Mouse (Mus musculus) forebrain, embryonic 13.5 days (tissue): ENCODE data around the gene Zfp169. TPM values are rescaled to one million over a fixed set of nuclear protein-coding genes. Genes with fewer than 3 reads are reported as not detected.
"Not testable (repeated sequence)": the region's sequence is repeated elsewhere in the genome, so short reads cannot be mapped to it uniquely, and the experiment has no call there.

Experiments used
- ATAC-seq: fragments of 200-750 bp; cut with Nextera tagmentation; 2 replicates; pipeline ENCODE4 v1.8.0; 2017
- H3K27ac ChIP-seq: fragments of 300-500 bp; sonication (generic); 2 replicates; pipeline ENCODE4 v1.5.1; 2015; ENCODE audit warnings: inconsistent platforms, mild to moderate bottlenecking, moderate library complexity
- H3K27me3 ChIP-seq: fragments of 300-500 bp; sonication (generic); 2 replicates; pipeline ENCODE4 v1.6.1; 2015; ENCODE audit warnings: mild to moderate bottlenecking, inconsistent platforms
- H3K36me3 ChIP-seq: fragments of 300-500 bp; sonication (generic); 2 replicates; pipeline ENCODE4 v1.6.1; 2015; ENCODE audit warnings: mild to moderate bottlenecking, inconsistent platforms; ENCODE audit not compliant: poor library complexity, severe bottlenecking
- H3K4me1 ChIP-seq: fragments of 300-500 bp; sonication (generic); 2 replicates; pipeline ENCODE4 v1.6.1; 2015; ENCODE audit warnings: inconsistent platforms
- H3K4me2 ChIP-seq: fragments of 300-500 bp; sonication (generic); 2 replicates; pipeline ENCODE4 v1.6.1; 2015; ENCODE audit warnings: inconsistent platforms, mild to moderate bottlenecking, moderate library complexity
- H3K4me3 ChIP-seq: fragments of 300-500 bp; sonication (generic); 2 replicates; pipeline ENCODE4 v1.5.1; 2015; ENCODE audit warnings: mild to moderate bottlenecking, inconsistent platforms
- H3K9ac ChIP-seq: fragments of 300-500 bp; sonication (generic); 2 replicates; pipeline ENCODE4 v1.6.1; 2015; ENCODE audit warnings: mild to moderate bottlenecking, inconsistent platforms
- H3K9me3 ChIP-seq: fragments of 300-500 bp; sonication (generic); replicated peaks from 2 replicates; pipeline ENCODE4 v1.6.1; 2016; ENCODE audit warnings: inconsistent platforms
- WGBS: fragments of 180-500 bp; shearing (Covaris S2); methylation state at CpG from one replicate; pipeline ENCODE4 v1.1.7; 2015; 5-methylcytosine and 5-hydroxymethylcytosine counted together
- polyA plus RNA-seq: library from polyadenylated mRNA; unstranded; fragments of >200 nt; fragmentation: Nextera tagmentation; extraction: Ambion mirVana; gene quantifications from 2 replicates; pipeline ENCODE4 v1.2.1, GENCODE M21; 2015

Zfp169 gene
- polyA plus RNA-seq, 1 experiment from 2014 or later = 6.0 TPM

DNA sequence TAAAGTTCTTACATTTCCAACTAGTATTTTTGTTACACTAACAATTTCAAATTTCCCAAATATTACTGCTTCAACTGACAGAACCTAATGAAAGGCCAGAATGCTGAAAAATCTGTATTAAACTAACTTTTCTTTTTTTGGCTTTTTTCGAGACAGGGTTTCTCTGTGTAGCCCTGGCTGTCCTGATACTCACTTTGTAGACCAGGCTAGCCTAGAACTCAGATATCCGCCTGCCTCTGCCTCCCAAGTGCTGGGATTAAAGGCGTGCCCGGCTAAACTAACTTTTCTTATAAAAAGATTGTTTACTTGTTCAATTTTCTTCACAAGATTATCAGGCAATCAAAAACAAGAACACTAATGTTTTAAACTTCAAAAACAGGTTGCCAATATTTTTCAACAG is 31.6 kb upstream of the Zfp169 start:
- Histone ChIP-seq H3K27ac (no peak overlapping the region), H3K9me3 (no peaks in the 10 kb centered on the region), H3K4me3 (peak overlapping the region; percentile 86), H3K36me3 (no peaks in the 10 kb centered on the region), H3K27me3 (no peaks in the 10 kb centered on the region), H3K4me1 (peaks cover 42% of the 10 kb centered on the region), H3K9ac (peak overlapping the region; percentile 95), H3K4me2 (peak overlapping the region; percentile 68)
- WGBS = 45% methylated on average over 4 of the region's 4 CpGs
- no peak for ATAC-seq

DNA sequence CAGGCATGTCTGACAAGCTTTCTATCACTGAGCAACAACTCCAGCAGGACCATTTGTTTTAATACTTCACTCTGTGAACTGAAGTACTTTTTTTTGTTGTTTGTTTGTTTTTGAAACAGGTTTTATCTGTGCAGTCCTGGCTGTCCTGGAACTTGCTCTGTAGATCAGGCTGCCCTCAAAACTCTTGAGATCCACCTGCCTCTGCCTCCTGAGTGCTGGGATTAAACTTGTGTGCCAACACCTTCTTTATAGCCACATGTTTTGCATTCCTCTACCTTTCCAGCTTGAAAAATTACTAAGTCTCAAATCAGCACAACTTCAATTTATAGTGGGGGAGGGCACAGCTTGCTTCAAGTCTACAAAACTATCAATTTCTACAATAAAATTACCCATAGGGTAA is 31.1 kb upstream of the Zfp169 start:
- Histone ChIP-seq H3K9ac (no peak overlapping the region), H3K4me2 (peak overlapping the region; percentile 68), H3K4me1 (peaks cover 46% of the 10 kb centered on the region), H3K9me3 (no peaks in the 10 kb centered on the region), H3K4me3 (peak overlapping the region; percentile 26), H3K36me3 (no peaks in the 10 kb centered on the region), H3K27ac (no peak overlapping the region), H3K27me3 (no peaks in the 10 kb centered on the region)
- no peak for ATAC-seq

DNA sequence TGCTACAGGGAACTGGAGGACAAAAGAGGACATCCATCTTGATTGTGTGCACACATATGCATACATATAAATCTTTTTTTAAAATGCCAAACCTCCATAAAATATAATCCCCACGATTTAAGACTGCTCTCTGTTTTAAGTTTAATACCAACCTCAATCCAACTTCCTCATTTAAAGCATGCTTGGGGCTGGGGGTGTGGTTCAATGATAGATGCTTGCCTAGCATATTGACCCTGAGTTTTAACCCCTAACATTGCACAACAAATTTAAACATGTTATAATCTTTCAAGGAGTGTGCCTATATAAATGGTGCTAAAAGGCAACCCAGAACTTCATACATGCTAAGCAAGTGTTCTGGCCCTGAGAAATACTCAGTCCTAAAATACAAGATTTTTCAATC is 27.2 kb upstream of the Zfp169 start:
- H3K27me3 ChIP-seq = no peaks in the 10 kb centered on the region
- no peak for ATAC-seq
- H3K4me3 ChIP-seq = no peak overlapping the region
- H3K4me2 ChIP-seq = no peak overlapping the region
- peaks cover 51% of the 10 kb centered on the region for H3K4me1 ChIP-seq
- H3K27ac ChIP-seq = no peak overlapping the region
- H3K9ac ChIP-seq = no peak overlapping the region
- peaks cover 12% of the 10 kb centered on the region for H3K36me3 ChIP-seq
- H3K9me3 ChIP-seq = no peaks in the 10 kb centered on the region
- 66% methylated on average over 1 of the region's 1 CpGs for WGBS

DNA sequence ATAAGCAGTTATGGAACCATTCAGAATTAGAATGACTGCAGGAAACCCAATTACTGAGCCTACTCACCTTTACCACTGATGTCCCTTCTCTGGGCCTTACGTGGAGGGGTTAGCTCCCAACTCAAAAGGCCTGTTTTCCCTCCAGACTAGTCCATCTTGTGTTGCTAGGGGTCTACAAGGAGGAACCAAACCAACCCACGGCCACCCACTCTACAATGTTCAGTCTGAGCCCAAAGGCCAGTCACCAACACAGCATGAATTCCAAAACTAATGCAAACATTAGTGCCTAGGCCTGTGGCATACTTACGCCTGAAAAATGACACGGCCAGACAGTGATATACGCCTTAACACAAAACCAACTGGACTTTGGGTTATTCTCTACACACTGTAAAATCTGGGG is 20.2 kb upstream of the Zfp169 start:
- Histone ChIP-seq H3K27me3 (no peaks in the 10 kb centered on the region), H3K9ac (no peak overlapping the region), H3K4me2 (no peak overlapping the region), H3K4me1 (0 out of 2 replicates have a peak, but pooled peaks cover under 1% of the 10 kb centered on the region), H3K27ac (no peak overlapping the region), H3K4me3 (no peak overlapping the region), H3K36me3 (peaks cover 19% of the 10 kb centered on the region), H3K9me3 (no peaks in the 10 kb centered on the region)
- 88% methylated on average over 5 of the region's 5 CpGs for WGBS
- no peak for ATAC-seq

DNA sequence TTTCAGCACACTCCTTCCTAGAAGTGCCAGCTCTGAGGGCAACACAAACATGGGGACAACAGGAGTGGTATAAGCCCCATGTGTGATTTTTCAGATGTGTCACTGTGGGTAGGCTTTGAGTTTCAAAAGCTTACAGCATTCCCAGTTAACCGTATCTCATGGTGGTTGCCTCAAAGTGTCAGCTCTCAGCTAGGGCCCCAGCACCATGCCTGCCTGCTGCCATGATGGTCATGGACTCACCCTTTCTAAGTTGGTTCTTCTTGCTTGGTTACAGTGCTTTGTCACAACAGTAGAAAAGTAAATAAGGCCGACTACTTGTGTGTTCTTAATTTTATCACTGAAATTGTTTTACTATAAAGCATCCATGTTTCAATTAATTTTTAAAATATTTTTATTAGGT is 18.2 kb upstream of the Zfp169 start:
- 91% methylated on average over 2 of the region's 2 CpGs for WGBS
- H3K4me2 ChIP-seq = no peak overlapping the region
- no peak overlapping the region for H3K9ac ChIP-seq
- no peak for ATAC-seq
- no peak overlapping the region for H3K27ac ChIP-seq
- no peaks in the 10 kb centered on the region for H3K9me3 ChIP-seq
- H3K36me3 ChIP-seq = peaks cover 8% of the 10 kb centered on the region
- H3K4me1 ChIP-seq = peaks cover 4% of the 10 kb centered on the region; the same call in 1 of the 2 replicates
- H3K4me3 ChIP-seq = no peak overlapping the region
- no peaks in the 10 kb centered on the region for H3K27me3 ChIP-seq

DNA sequence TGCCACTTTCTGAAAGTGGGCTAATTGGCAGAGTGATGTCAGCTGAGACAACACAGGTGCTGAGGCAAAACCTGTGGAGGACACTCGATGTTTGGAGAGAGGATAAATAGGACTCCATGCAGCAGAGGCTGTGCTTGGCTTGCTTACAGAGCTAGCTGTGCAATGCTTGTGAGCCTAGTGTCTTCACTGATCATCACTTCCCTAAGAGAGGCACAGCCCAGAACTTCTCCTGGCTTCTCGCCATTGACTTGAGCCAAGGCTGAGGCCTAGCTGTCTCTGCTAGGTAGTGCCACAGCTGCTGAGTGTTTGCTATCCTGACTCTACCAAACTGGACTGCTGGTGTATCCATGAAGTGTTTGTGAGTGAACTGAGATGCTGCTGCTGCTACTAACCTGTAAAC is 17.4 kb upstream of the Zfp169 start:
- Histone ChIP-seq H3K4me1 (peaks cover 4% of the 10 kb centered on the region; the same call in 1 of the 2 replicates), H3K9ac (no peak overlapping the region), H3K4me2 (no peak overlapping the region), H3K9me3 (no peaks in the 10 kb centered on the region), H3K4me3 (no peak overlapping the region), H3K36me3 (peaks cover 8% of the 10 kb centered on the region), H3K27me3 (no peaks in the 10 kb centered on the region), H3K27ac (no peak overlapping the region)
- 74% methylated on average over 2 of the region's 2 CpGs for WGBS
- ATAC-seq = no peak

DNA sequence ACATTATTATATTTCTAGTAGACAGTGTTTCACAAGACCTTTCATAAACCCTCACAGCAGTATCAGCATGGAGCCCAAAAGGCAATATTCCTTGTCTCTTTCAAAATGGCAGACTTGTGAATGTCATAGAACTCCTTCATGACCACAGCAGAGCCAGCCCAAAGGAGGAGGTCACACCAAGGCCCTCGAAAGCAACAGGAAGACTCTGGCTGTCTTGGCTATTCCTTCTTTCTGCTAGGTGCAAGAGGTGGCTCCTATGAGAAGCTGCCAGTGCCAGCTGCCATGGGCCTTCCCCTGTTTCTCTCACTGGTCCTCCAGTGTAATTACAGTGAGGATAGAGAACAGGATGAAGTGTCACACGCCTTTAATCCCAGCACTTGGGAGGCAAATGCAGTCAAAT is 15.8 kb upstream of the Zfp169 start:
- 47% methylated on average over 2 of the region's 2 CpGs for WGBS
- H3K9me3 ChIP-seq = no peaks in the 10 kb centered on the region
- no peak overlapping the region for H3K27ac ChIP-seq
- H3K36me3 ChIP-seq = no peaks in the 10 kb centered on the region
- no peaks in the 10 kb centered on the region for H3K27me3 ChIP-seq
- H3K4me2 ChIP-seq = no peak overlapping the region
- ATAC-seq = 0 out of 2 replicates have a peak, but pooled peaks have one; percentile 24
- H3K4me1 ChIP-seq = peaks cover 4% of the 10 kb centered on the region; the same call in 1 of the 2 replicates
- no peak overlapping the region for H3K9ac ChIP-seq
- H3K4me3 ChIP-seq = no peak overlapping the region

DNA sequence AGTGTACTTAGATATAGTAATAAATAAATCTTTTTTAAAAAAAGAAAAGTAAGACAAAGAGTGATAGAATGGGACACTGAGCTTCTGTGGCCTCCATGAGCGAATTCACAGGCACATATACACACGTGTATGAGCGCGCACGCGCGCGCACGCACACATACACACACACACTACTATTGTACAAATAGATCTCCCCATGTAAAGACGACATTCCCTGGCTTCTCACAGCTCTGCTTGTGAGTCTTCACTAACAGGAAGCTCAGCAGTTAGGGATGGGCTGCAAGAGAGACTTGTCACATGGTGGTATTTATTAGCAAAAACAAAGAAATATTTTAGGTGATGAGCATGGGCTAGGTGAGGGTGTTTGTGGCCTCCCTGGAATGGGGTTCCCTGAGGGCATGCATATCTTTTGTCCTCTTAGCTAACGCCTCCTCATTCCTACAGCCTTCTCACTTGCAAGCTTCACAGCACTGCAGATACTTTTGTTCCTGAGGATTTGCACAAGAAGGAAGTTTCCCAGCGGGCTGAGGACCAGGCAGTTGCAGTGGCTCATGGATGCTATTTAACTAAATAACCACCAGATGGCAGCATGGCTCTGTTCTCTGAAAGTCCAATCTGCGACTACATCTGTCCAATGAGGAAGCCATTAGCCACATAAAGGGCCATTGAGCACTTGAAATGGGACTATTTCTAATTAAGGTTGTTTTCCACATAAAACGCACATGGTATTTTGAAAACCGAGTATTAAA is 15.0 kb upstream of the Zfp169 start:
- Histone ChIP-seq H3K4me1 (peaks cover 4% of the 10 kb centered on the region; the same call in 1 of the 2 replicates), H3K9me3 (no peaks in the 10 kb centered on the region), H3K36me3 (no peaks in the 10 kb centered on the region), H3K27me3 (no peaks in the 10 kb centered on the region), H3K9ac (no peak overlapping the region), H3K27ac (no peak overlapping the region), H3K4me3 (no peak overlapping the region), H3K4me2 (no peak overlapping the region)
- WGBS = 52% methylated on average over 15 of the region's 15 CpGs
- peak; percentile 85 for ATAC-seq

DNA sequence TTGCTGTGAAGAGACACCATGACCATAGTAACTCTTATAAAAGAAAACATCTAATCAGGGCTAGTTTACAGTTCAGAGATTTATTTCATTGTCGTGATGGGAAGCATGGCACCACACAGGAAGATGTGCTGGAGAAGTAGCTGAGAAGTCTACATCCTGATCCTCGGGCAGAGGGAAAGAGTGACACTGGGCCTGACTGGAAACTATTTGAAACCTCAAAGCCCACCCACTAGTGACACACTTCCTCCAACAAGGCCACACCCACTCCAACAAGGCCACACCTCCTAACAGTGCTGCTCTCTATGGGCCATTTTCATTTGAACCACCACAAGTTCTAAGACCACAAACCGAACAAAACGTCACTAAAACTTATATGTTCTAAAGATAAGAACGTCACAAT is 12.5 kb upstream of the Zfp169 start:
- 82% methylated on average over 5 of the region's 5 CpGs for WGBS
- H3K36me3 ChIP-seq = no peaks in the 10 kb centered on the region
- no peak for ATAC-seq
- H3K4me3 ChIP-seq = no peak overlapping the region
- H3K4me2 ChIP-seq = no peak overlapping the region
- no peak overlapping the region for H3K27ac ChIP-seq
- H3K9me3 ChIP-seq = no peaks in the 10 kb centered on the region
- no peak overlapping the region for H3K9ac ChIP-seq
- H3K4me1 ChIP-seq = peaks cover 4% of the 10 kb centered on the region; the same call in 1 of the 2 replicates
- no peaks in the 10 kb centered on the region for H3K27me3 ChIP-seq

DNA sequence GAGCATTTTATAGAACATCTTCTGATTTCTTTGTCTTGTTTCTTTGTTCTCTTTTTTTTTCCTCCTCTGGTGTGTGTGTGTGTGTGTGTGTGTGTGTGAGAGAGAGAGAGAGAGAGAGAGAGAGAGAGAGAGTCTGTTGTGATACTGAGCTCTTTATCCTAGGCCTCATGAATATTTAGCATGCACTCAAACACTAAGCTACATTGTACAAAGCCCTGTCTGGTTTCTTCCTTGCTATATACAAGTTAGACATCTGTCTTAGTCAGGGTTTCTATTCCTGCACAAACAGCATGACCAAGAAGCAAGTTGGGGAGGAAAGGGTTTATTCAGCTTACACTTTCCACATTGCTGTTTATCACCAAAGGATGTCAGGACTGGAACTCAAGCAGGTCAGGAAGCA is 5.9 kb upstream of the Zfp169 start:
- H3K9me3 ChIP-seq, H3K27ac ChIP-seq, H3K4me1 ChIP-seq, ATAC-seq, H3K9ac ChIP-seq, H3K4me2 ChIP-seq, H3K27me3 ChIP-seq, H3K36me3 ChIP-seq, H3K4me3 ChIP-seq: not testable (repeated sequence)

DNA sequence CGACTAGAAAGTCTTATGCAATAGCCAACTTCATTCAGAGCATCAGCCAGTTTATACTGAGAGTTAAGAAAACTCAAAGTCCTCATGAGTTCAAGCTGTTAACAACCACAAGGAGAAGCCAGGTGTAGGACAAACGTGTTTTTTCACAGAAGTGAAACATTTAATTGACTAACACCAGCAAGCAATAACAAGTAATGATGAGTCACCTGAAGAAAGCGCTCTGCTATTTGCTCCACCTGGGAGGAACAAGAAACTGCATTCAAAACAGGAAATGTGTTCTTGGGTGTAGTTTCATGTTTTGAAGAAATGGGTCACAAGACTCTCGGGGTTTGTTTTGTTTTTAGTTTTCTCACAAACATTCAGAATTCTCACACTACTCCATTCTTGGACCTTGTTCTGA is 2.6 kb upstream of the Zfp169 start:
- Histone ChIP-seq H3K27ac (no peak overlapping the region), H3K4me2 (no peak overlapping the region), H3K9ac (no peak overlapping the region), H3K4me1 (peaks cover 15% of the 10 kb centered on the region), H3K4me3 (no peak overlapping the region), H3K27me3 (no peaks in the 10 kb centered on the region), H3K36me3 (no peaks in the 10 kb centered on the region), H3K9me3 (peaks cover 3% of the 10 kb centered on the region; the same call in 1 of the 2 replicates)
- 87% methylated on average over 4 of the region's 4 CpGs for WGBS
- ATAC-seq = no peak

DNA sequence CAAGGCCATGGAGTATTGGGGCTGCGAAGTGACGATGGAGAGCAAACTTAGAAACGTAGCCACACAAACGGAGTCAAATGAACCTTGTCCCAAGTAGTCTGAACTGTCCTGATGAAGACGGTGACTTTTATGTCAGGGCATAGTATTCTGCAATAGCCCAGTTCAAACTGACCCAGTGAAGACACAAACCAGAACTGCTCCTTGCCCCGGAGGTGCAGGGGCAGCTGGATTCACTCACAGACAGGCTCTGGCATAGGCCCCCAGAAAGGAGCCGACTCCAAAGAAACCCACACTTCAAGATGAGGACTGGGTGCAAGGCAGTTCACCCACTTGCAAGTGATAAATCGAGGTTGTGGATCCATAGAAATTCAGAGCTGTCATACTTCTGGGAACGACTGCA is 4.6 kb downstream of the Zfp169 start:
- no peak for ATAC-seq
- H3K27me3 ChIP-seq = no peaks in the 10 kb centered on the region
- H3K4me2 ChIP-seq = no peak overlapping the region
- H3K27ac ChIP-seq = no peak overlapping the region
- H3K4me3 ChIP-seq = no peak overlapping the region
- no peak overlapping the region for H3K9ac ChIP-seq
- 91% methylated on average over 9 of the region's 9 CpGs for WGBS
- peaks cover 28% of the 10 kb centered on the region for H3K36me3 ChIP-seq
- no peaks in the 10 kb centered on the region for H3K9me3 ChIP-seq
- H3K4me1 ChIP-seq = peaks cover 12% of the 10 kb centered on the region

DNA sequence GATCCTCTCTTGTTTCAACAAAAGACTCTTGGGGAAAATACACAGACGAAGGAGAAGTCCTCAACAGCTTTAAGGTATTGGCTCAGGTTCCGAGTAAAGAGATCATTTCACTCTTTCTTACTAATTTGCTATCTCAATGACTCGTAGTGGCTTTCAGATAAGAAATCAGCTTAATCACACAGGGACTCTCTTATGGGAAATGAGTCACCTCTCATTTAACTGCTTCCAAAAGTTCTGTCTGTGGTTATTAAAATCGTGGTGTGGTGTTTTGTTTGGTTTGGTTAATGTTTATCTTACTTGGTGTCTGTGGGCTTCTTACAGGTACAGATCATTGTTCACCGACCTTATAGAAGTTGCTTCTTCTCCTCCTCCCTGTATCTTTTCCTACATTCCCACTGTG is 10.8 kb downstream of the Zfp169 start:
- Histone ChIP-seq H3K4me3 (no peak overlapping the region), H3K9me3 (no peaks in the 10 kb centered on the region; the same call in 1 of the 2 replicates), H3K36me3 (peaks cover 45% of the 10 kb centered on the region), H3K9ac (no peak overlapping the region), H3K27me3 (no peaks in the 10 kb centered on the region), H3K4me1 (peaks cover 14% of the 10 kb centered on the region), H3K27ac (no peak overlapping the region), H3K4me2 (no peak overlapping the region)
- ATAC-seq = no peak
- WGBS = 62% methylated on average over 5 of the region's 5 CpGs
